Mouse (Mus musculus): Measurements from ENCODE around the gene Naip5. TPM values are rescaled to one million over a fixed set of nuclear protein-coding genes. Genes with fewer than 3 reads are reported as not detected.
A peak's percentile ranks its signal among the peaks of the same experiment; 100 is the strongest.
"Not testable (repeated sequence)": the region's sequence is repeated elsewhere in the genome, so short reads cannot be mapped to it uniquely, and the experiment has no call there.

The Naip5 gene
- polyA plus RNA-seq (2021), result 0.35 TPM

- not testable (repeated sequence) for ATAC-seq
Measured at GRCm38 (mm10) chr13:100246223-100246622, at the start of gene Naip5. Gene Naip5, minus strand, starts transcription at chr13:100246323.

GRCm38 (mm10) chr13:100284611-100285010, 38.5 kb upstream of the Naip5 start:
- ChIA-PET POLR2A (no interaction called here), CTCF (no interaction called here)
- TF ChIP-seq CTCF (IDR thresholded peaks at IDR 0.05), result no peak
- DNase-seq (ENCODE audit: low read depth, low spot score) (no peak), ATAC-seq (no peak)
- no peaks in the 10 kb centered on the region for H3K27me3 ChIP-seq
- in situ Hi-C loops (cut with MboI; ENCODE audit: low pct_unique_long_range_greater_than_20kb), result no loop called here

More at GRCm38 (mm10) chr13:100246223-100246622, at the start of gene Naip5:
- in situ Hi-C loops (cut with MboI; ENCODE audit: low pct_unique_long_range_greater_than_20kb); POLR2A ChIA-PET; DNase-seq (ENCODE audit: low read depth, low spot score); CTCF ChIA-PET; H3K27me3 ChIP-seq: not testable (repeated sequence)

GRCm38 (mm10) chr13:100271474-100272132, 25.5 kb upstream of the Naip5 start:
- POLR2A ChIA-PET; ATAC-seq; CTCF ChIA-PET; DNase-seq (ENCODE audit: low read depth, low spot score); in situ Hi-C loops (cut with MboI; ENCODE audit: low pct_unique_long_range_greater_than_20kb); H3K27me3 ChIP-seq: not testable (repeated sequence)

- H3K27me3 ChIP-seq; ATAC-seq; CTCF ChIA-PET; DNase-seq (ENCODE audit: low read depth, low spot score); in situ Hi-C loops (cut with MboI; ENCODE audit: low pct_unique_long_range_greater_than_20kb); POLR2A ChIA-PET: not testable (repeated sequence)
Measured at GRCm38 (mm10) chr13:100256996-100257395, 10.9 kb upstream of the Naip5 start.

- POLR2A ChIA-PET, CTCF ChIA-PET: not testable (repeated sequence)
Measured at GRCm38 (mm10) chr13:100255925-100256324, 9.8 kb upstream of the Naip5 start.

GRCm38 (mm10) chr13:100251897-100252296, 5.8 kb upstream of the Naip5 start:
- in situ Hi-C loops (cut with MboI; ENCODE audit: low pct_unique_long_range_greater_than_20kb); ATAC-seq; CTCF ChIA-PET; POLR2A ChIA-PET; H3K27me3 ChIP-seq; DNase-seq (ENCODE audit: low read depth, low spot score): not testable (repeated sequence)

More at GRCm38 (mm10) chr13:100255925-100256324, 9.8 kb upstream of the Naip5 start:
- ATAC-seq; H3K27me3 ChIP-seq; in situ Hi-C loops (cut with MboI; ENCODE audit: low pct_unique_long_range_greater_than_20kb); DNase-seq (ENCODE audit: low read depth, low spot score): not testable (repeated sequence)

GRCm38 (mm10) chr13:100246896-100247519, 885 bp upstream of the Naip5 start:
- CTCF ChIA-PET; DNase-seq (ENCODE audit: low read depth, low spot score); ATAC-seq; POLR2A ChIA-PET; in situ Hi-C loops (cut with MboI; ENCODE audit: low pct_unique_long_range_greater_than_20kb); H3K27me3 ChIP-seq: not testable (repeated sequence)

GRCm38 (mm10) chr13:100243702-100244101, 2.4 kb downstream of the Naip5 start:
- DNase-seq (ENCODE audit: low read depth, low spot score), result no peak
- TF ChIP-seq CTCF (IDR thresholded peaks at IDR 0.05), result no peak
- POLR2A ChIA-PET, result no interaction called here
- no peak for ATAC-seq
- CTCF ChIA-PET, result no interaction called here
- in situ Hi-C loops (cut with MboI; ENCODE audit: low pct_unique_long_range_greater_than_20kb), result no loop called here
- no peaks in the 10 kb centered on the region for H3K27me3 ChIP-seq

- POLR2A ChIA-PET; H3K27me3 ChIP-seq; in situ Hi-C loops (cut with MboI; ENCODE audit: low pct_unique_long_range_greater_than_20kb); CTCF ChIA-PET; ATAC-seq; DNase-seq (ENCODE audit: low read depth, low spot score): not testable (repeated sequence)
Measured at GRCm38 (mm10) chr13:100213683-100214082, 32.4 kb downstream of the Naip5 start.

GRCm38 (mm10) chr13:100210540-100210939, 35.6 kb downstream of the Naip5 start:
- in situ Hi-C loops (cut with MboI; ENCODE audit: low pct_unique_long_range_greater_than_20kb), result no loop called here
- ATAC-seq (peak; percentile 65), DNase-seq (ENCODE audit: low read depth, low spot score) (peak; percentile 51)
- ChIA-PET POLR2A (no interaction called here), CTCF (no interaction called here)
- TF ChIP-seq CTCF (IDR thresholded peaks at IDR 0.05), result no peak
- peaks cover 3% of the 10 kb centered on the region for H3K27me3 ChIP-seq

- in situ Hi-C loops (cut with MboI; ENCODE audit: low pct_unique_long_range_greater_than_20kb), result no loop called here
- peaks cover 6% of the 10 kb centered on the region for H3K27me3 ChIP-seq
- DNase-seq (ENCODE audit: low read depth, low spot score), result no peak
- no peak for ATAC-seq
- TF ChIP-seq CTCF (IDR thresholded peaks at IDR 0.05), result no peak
- ChIA-PET POLR2A (no interaction called here), CTCF (no interaction called here)
Measured at GRCm38 (mm10) chr13:100203319-100203718, 42.8 kb downstream of the Naip5 start.

- in situ Hi-C loops (cut with MboI; ENCODE audit: low pct_unique_long_range_greater_than_20kb); H3K27me3 ChIP-seq; CTCF ChIA-PET; DNase-seq (ENCODE audit: low read depth, low spot score); POLR2A ChIA-PET; ATAC-seq: not testable (repeated sequence)
Measured at GRCm38 (mm10) chr13:100201659-100202333, 44.3 kb downstream of the Naip5 start, which contains the start of gene Naip2. Gene Naip2, minus strand, starts transcription at chr13:100202092.

All from Patski (cell line).